Mouse (Mus musculus) cerebellum, adult 18-20 months (tissue): ENCODE data around the gene 4921539E11Rik.

Experiments used
- DNase-seq, 2 experiments: peaks; one replicate each; pipeline ENCODE4 v3.0.0; 2021

4921539E11Rik gene

DNA sequence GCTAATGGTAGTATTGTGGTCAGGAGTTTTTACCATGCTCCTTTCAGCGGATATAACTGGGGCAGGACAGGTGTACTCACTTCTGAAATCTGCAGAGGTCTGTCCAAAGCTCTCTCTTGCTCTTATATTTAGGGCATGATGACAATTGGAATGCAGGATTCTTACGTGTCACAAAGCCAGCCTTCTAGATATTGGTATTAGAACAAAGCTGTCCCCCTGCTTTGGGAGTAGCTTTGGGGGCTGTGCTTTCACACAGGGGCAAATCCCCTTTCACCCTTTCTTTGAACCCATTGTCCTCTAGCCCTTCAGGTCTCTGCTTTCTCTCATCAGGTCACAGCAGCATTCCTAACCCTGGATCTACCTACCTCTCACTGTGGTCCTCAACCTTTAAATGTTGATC is at the start of gene 4921539E11Rik:
TSS of gene 4921539E11Rik (minus strand) at position 101 of the 400 bp plus-strand sequence.
- DNase-seq = no peak

DNA sequence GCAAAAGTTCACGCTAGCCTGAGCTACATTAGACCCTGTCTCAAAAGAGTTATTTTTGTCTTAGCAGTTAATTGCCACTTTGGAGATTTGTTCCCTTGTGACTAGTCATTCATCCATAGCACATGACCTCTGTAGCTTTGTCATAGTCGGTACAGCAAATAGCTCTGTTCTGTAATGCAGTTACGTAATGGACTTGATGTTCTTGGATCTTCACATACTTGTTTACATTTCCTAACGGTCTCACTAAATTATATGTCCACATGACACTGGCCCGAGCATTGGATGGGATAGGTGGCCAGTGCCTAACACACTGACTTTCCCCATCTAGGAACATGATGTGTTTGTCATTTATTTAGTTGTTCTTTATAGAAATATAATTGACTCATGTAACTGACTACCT is 44.5 kb upstream of the 4921539E11Rik start:
- no peak for DNase-seq

GRCm38 (mm10) chr4:103329348-103329747 is 38.7 kb upstream of the 4921539E11Rik start:
- no peak for DNase-seq

GRCm38 (mm10) chr4:103326994-103327393 is 36.3 kb upstream of the 4921539E11Rik start:
- DNase-seq = no peak

GRCm38 (mm10) chr4:103324688-103325451 is 34.2 kb upstream of the 4921539E11Rik start:
- DNase-seq = no peak

GRCm38 (mm10) chr4:103321461-103321860 is 30.8 kb upstream of the 4921539E11Rik start:
- no peak for DNase-seq

- DNase-seq = no peak
These were observed 25.2 kb upstream of the 4921539E11Rik start for GRCm38 (mm10) chr4:103315861-103316260.

- DNase-seq = no peak
These were observed 23.9 kb upstream of the 4921539E11Rik start for GRCm38 (mm10) chr4:103314526-103314910.

DNA sequence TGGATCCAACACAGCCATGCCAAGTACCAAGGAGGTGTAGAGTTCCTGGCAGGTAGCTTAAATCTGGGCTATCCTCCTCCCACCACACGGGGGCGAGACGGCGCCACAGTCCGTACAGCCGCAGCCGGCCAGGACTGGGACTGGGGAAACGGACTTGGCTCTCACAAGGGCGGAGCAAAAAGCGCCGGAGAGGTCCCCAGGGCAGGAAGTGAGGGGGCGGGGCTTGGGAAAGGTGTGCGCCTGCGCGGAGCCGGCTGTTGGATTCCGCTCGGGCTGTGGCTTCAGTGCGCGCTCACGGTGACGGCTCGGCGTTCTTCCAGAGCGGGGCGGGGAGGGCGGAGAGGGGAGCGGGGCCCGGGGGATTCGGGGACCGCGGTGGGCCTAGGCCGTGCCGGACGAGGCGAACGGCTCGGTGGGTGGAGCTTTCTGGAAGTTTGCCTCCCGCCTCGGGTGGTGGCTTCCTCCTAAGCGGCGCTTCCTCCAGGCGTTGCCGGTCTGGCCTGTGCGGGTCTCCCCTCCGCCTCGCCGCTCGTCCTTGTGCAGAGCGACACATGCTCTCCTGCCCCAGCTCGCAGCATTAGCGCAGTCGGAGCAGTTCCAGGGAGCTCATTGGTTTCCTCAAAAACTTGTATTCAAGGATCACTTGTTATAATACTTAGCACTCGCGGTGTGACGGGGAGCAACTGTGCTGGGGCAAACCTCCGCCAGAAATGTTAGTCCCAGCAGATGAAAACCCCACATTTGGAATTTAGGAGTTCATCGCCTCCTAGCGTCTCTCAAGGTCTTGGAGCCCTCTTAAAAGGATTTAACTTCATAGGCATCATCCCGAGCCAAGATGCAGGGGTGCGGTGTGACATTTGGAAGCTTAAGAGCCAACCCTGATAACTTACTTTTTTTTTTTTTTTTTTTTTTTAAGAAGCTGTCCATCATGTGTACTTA is 23.2 kb upstream of the 4921539E11Rik start, which contains the start of gene Oma1:
TSS of gene Oma1 (plus strand) at position 226 of the 939 bp plus-strand sequence.
- peak; percentile 99 to 100 for DNase-seq

- peak; percentile 75 to 76 for DNase-seq
These were observed 13.2 kb upstream of the 4921539E11Rik start for GRCm38 (mm10) chr4:103303851-103304250.

DNA sequence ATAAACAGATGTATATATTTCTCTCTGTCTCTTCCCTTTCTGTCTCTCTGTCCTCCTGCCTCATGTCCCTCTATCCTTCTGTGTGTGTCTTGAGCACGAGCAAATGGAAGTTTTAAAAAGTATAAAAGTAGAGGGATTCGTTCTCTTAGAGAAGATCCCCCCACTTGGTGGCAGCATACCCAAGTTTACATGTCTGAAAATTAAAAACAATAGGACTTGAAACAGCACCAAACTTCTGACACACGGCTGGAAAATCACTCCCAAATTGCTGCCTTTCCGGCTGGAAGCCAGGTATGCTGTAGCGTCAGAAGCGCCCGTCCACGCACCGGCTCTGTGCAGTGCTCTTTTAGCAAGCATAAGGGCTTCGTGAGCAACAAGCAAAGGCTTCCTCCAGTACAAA is 8.7 kb upstream of the 4921539E11Rik start:
- no peak for DNase-seq

GRCm38 (mm10) chr4:103288342-103288741 is 2.3 kb downstream of the 4921539E11Rik start:
- no peak for DNase-seq

GRCm38 (mm10) chr4:103273021-103273420 is 17.6 kb downstream of the 4921539E11Rik start:
- DNase-seq = no peak

DNA sequence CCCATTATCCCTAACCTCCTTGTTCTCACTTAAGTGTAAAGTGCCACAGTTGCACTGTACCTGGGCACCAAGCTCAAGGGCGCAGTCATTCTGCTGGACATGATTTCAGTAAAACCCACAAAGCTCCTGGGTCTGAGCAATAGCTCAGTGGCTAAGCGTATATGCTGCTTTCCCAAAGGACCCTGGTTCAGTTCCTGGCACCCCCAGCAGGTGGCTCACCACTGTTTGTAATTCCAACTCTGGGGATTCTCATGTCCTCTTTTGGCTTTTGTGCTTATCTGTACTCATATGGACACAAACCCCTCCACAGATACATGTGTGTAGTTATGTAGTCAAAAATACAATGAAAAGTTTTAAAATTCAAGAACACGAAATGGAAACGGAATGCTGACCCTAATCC is 21.3 kb downstream of the 4921539E11Rik start:
- DNase-seq = no peak

- DNase-seq = no peak
These were observed 25.5 kb downstream of the 4921539E11Rik start for GRCm38 (mm10) chr4:103265166-103265565.

- DNase-seq = no peak
These were observed 26.8 kb downstream of the 4921539E11Rik start for GRCm38 (mm10) chr4:103263812-103264396.

DNA sequence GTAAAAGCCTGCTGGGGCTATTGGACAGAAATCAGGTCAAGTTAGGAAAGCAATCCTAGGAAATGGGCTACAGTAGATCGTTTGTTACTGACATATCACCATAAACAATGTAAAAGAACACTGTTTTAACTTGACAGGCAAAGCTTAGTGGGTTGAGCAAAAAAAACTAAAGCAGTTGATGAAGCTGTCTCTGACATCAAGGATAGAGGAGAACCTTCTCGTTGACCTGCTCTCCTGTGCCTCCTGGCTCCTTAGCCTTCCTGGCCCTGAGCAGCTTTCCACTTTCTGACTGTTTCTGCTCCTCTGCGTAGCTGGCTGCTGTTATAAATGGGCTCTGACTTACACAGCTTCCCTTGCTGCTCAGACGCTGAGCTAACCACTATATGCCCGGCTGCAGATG is 27.3 kb downstream of the 4921539E11Rik start:
- DNase-seq = no peak

DNA sequence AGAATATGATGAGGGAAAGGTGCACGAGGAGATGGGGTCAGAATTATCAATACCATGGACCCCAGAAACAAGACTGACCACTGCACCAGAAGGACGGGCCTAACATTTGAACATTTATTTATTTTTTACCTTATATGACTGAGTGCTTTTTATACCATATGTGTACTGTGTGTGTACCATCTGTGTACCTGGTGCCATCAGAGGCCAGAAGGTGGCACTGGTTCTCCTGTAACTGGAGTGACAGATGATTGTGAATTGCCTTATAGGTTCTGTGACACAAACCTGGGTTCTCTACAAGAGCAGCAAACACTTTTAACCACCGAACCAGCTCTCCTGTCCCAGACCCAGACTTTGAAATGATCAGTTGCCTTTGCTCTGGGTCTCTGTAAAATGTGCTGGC is 31.8 kb downstream of the 4921539E11Rik start:
- DNase-seq = peak in 1 of 2 experiments; percentile 3

DNA sequence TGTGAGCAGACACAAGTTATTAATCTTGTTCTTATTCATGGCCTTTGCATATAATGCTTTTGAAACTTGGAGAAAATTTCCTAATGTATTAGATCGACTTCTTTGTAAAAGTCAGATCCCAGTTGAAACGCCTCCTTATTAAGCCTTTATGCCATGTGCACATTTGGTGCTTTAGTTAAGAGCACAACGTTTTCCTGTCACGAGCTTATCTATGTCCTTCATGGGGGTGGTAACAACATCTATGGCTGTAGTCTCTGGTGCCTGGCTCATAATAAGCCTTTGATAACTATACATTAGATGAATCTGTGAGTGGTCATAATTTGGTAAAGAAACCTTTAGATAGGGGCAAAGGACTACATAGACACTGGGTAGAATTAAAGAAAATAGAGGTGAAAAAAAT is 36.8 kb downstream of the 4921539E11Rik start:
- no peak for DNase-seq

GRCm38 (mm10) chr4:103249436-103250085 is 41.1 kb downstream of the 4921539E11Rik start:
- DNase-seq = no peak

DNA sequence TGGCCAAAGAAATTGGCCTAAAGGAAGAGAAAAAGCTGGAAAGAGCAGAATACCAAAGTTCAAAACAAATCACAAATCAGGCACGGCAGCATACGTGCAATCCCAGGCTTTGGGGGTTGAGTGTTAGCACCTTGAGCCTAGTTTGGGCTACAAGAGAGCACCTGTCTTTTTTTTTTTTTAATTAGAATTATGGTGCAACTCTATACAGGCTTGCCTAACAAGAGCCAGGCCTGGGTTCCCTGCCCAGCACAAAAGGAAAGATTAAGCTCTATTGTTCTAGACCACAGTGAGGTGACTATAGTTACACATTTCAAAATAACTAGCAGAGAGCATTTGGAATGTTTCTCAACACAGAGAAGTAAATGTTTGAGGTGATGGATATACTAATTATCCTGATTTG is 42.9 kb downstream of the 4921539E11Rik start:
- DNase-seq = no peak

DNA sequence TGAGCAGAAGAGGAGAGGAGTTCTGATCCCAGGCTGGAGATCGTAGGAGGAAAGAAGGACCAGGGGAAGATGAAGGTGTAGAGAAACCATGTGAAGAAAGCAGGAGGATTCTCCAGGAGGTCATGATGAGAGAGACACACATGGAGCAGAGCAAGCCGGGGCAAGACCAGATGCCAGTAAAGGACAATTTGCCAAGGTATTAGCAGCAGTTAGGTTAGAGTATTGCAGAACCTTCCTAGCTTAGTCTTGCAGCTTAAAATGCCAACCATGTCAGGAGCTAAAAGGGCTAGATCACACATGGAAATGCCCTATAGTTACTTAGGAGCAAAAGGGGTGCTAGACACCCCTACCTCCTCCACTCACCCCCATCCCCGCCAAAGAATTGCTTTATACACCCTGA is 43.4 kb downstream of the 4921539E11Rik start:
- DNase-seq = no peak

GRCm38 (mm10) chr4:103232156-103232555 is 58.5 kb downstream of the 4921539E11Rik start:
- no peak for DNase-seq
